Mouse (Mus musculus): ENCODE results near the gene Crim1. TPM values are rescaled to one million over a fixed set of nuclear protein-coding genes. Genes with fewer than 3 reads are reported as not detected.

Crim1 gene
- total and polyA plus RNA-seq, 3 experiments: 14.1 to 72.8 (median 21.9) TPM

GRCm38 (mm10) chr17:78271731-78272130, 71.7 kb downstream of the Crim1 start:
- TF ChIP-seq SIN3A (IDR thresholded peaks at IDR 0.05; ENCODE audit: low read length): no peak
- no peak for TF ChIP-seq ELF1 (IDR thresholded peaks at IDR 0.05; ENCODE audit: low read depth, low read length)
- no peak for TF ChIP-seq POLR2A (IDR thresholded peaks at IDR 0.05; ENCODE audit: low read depth, low read length)
- no peak for TF ChIP-seq MYC (IDR thresholded peaks at IDR 0.05; ENCODE audit: low read depth, low read length)
- no peak for TF ChIP-seq RCOR1 (conservative IDR thresholded peaks at IDR 0.05; ENCODE audit: low read depth, low read length)
- TF ChIP-seq ZKSCAN1 (IDR thresholded peaks at IDR 0.05; ENCODE audit: borderline replicate concordance, low read depth, low read length): no peak
- TF ChIP-seq MAX (IDR thresholded peaks at IDR 0.05; ENCODE audit: low read length): no peak
- no peak for TF ChIP-seq ETS1 (conservative IDR thresholded peaks at IDR 0.05; ENCODE audit: low read depth, low read length)
- no peak for TF ChIP-seq JUND (conservative IDR thresholded peaks at IDR 0.05; ENCODE audit: low read depth, low read length)
- Histone ChIP-seq H3K4me3 (replicated peaks in 1 of 3; ENCODE audit: low read depth in 2 of 3, low read length in 2 of 3, poor library complexity in 1 of 3) (no peak overlapping the region), H3K27me3 (replicated peaks) (no peaks in the 10 kb centered on the region), H3K9me3 (replicated peaks; ENCODE audit: low read length) (no peaks in the 10 kb centered on the region), H3K27ac (ENCODE audit: insufficient read depth, low read depth) (peak overlapping the region; percentile 74), H3K4me2 (ENCODE audit: insufficient read depth, low read depth, poor library complexity, severe bottlenecking) (peak overlapping the region; percentile 23), H3K9ac (ENCODE audit: insufficient read depth, low read depth) (peak overlapping the region; percentile 52), H3K4me1 (ENCODE audit: control insufficient read depth in 1 of 2, insufficient read depth in 2 of 2) (peaks cover 25 to 74% of the 10 kb centered on the region in 2 experiments), H3K36me3 (replicated peaks in 1 of 2; ENCODE audit: control insufficient read depth in 1 of 2, insufficient read depth in 1 of 2, low read length in 1 of 2) (peaks cover 0 to 42% of the 10 kb centered on the region in 2 experiments), H3K79me2 (replicated peaks; ENCODE audit: control insufficient read depth, extremely low read depth, insufficient read depth, poor library complexity, severe bottlenecking) (peaks cover 43% of the 10 kb centered on the region)
- DNase-seq (ENCODE audit: extremely low read depth): no peak
- dilution Hi-C loops (cut with MboI; ENCODE audit: extremely low pct_ligation_motif_present, extremely low pct_unique_long_range_greater_than_20kb, low sequenced_read_pairs) (no loop called here), in situ Hi-C loops (cut with MboI; ENCODE audit: low pct_ligation_motif_present, low pct_unique_long_range_greater_than_20kb, low sequenced_read_pairs) (no loop called here)

DNA sequence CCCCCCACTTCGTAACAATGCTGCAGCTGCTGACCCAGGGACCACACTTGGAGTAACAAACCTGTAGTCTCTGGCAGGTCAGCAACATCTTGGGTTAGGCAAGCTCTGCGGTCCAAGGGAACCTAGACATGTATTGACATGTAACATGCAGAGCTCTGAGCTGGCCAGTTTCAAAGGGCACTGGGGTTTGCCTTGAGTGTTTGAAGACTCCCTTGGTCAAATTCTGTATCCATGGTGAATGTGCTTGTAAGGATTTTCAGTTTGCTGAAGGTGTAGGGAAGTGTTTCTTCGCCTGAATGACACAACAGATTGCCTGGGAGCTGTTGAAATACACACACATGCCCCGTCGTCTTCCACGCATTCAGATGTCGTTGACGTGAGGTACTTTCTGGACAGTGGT, 72.1 kb downstream of the Crim1 start:
- Histone ChIP-seq H3K9ac (ENCODE audit: insufficient read depth, low read depth) (peak overlapping the region; percentile 52), H3K4me2 (ENCODE audit: insufficient read depth, low read depth, poor library complexity, severe bottlenecking) (peak overlapping the region; percentile 23), H3K27me3 (replicated peaks) (no peaks in the 10 kb centered on the region), H3K9me3 (replicated peaks; ENCODE audit: low read length) (no peaks in the 10 kb centered on the region), H3K4me1 (ENCODE audit: control insufficient read depth in 1 of 2, insufficient read depth in 2 of 2) (peaks cover 25 to 74% of the 10 kb centered on the region in 2 experiments), H3K27ac (ENCODE audit: insufficient read depth, low read depth) (peak overlapping the region; percentile 74), H3K36me3 (replicated peaks in 1 of 2; ENCODE audit: control insufficient read depth in 1 of 2, insufficient read depth in 1 of 2, low read length in 1 of 2) (peaks cover 0 to 41% of the 10 kb centered on the region in 2 experiments), H3K79me2 (replicated peaks; ENCODE audit: control insufficient read depth, extremely low read depth, insufficient read depth, poor library complexity, severe bottlenecking) (peaks cover 43% of the 10 kb centered on the region), H3K4me3 (replicated peaks in 1 of 3; ENCODE audit: low read depth in 2 of 3, low read length in 2 of 3, poor library complexity in 1 of 3) (no peak overlapping the region)
- dilution Hi-C loops (cut with MboI; ENCODE audit: extremely low pct_ligation_motif_present, extremely low pct_unique_long_range_greater_than_20kb, low sequenced_read_pairs): no loop called here
- in situ Hi-C loops (cut with MboI; ENCODE audit: low pct_ligation_motif_present, low pct_unique_long_range_greater_than_20kb, low sequenced_read_pairs): no loop called here
- DNase-seq (ENCODE audit: extremely low read depth): no peak
- TF ChIP-seq GABPA (IDR thresholded peaks at IDR 0.05; ENCODE audit: insufficient replicate concordance, low read depth, low read length) (no peak), ELF1 (IDR thresholded peaks at IDR 0.05; ENCODE audit: low read depth, low read length) (no peak), TCF12 (IDR thresholded peaks at IDR 0.05; ENCODE audit: low read depth, low read length) (peak; percentile 12; the same call in 1 of the 2 replicates), ZC3H11A (IDR thresholded peaks at IDR 0.05; ENCODE audit: low read depth, low read length) (no peak), IRF4 (IDR thresholded peaks at IDR 0.05; ENCODE audit: low read depth, low read length) (no peak), POLR2AphosphoS2 (IDR thresholded peaks at IDR 0.05; ENCODE audit: low read depth, low read length) (no peak), BHLHE40 (IDR thresholded peaks at IDR 0.05; ENCODE audit: low read depth, low read length) (0 out of 2 replicates have a peak, but pooled peaks have one; percentile 7), NELFE (IDR thresholded peaks at IDR 0.05; ENCODE audit: low read depth, low read length) (no peak), MAZ (IDR thresholded peaks at IDR 0.05; ENCODE audit: low read depth, low read length) (no peak), JUND (conservative IDR thresholded peaks at IDR 0.05; ENCODE audit: low read depth, low read length) (no peak), ETS1 (conservative IDR thresholded peaks at IDR 0.05; ENCODE audit: low read depth, low read length) (no peak; the same call in 1 of the 2 replicates), ZNF384 (IDR thresholded peaks at IDR 0.05; ENCODE audit: low read depth, low read length) (no peak), MYC (IDR thresholded peaks at IDR 0.05; ENCODE audit: low read depth, low read length) (no peak), MAFK (IDR thresholded peaks at IDR 0.05; ENCODE audit: insufficient replicate concordance, low read length) (no peak), JUN (IDR thresholded peaks at IDR 0.05; ENCODE audit: insufficient read depth, low read depth, low read length) (no peak), USF1 (IDR thresholded peaks at IDR 0.05; ENCODE audit: low read depth, low read length) (no peak), USF2 (conservative IDR thresholded peaks at IDR 0.05; ENCODE audit: low read depth, low read length) (no peak), CHD2 (IDR thresholded peaks at IDR 0.05; ENCODE audit: low read length) (no peak), ZKSCAN1 (IDR thresholded peaks at IDR 0.05; ENCODE audit: borderline replicate concordance, low read depth, low read length) (no peak), MEF2A (IDR thresholded peaks at IDR 0.05; ENCODE audit: borderline replicate concordance, low read depth, low read length) (no peak), SIN3A (IDR thresholded peaks at IDR 0.05; ENCODE audit: low read length) (0 out of 2 replicates have a peak, but pooled peaks have one; percentile 28), HCFC1 (IDR thresholded peaks at IDR 0.05; ENCODE audit: low read depth, low read length) (no peak), MAX (IDR thresholded peaks at IDR 0.05; ENCODE audit: low read length) (peak; percentile 20; the same call in 1 of the 2 replicates), EP300 (IDR thresholded peaks at IDR 0.05; ENCODE audit: low read length) (peak; percentile 15; the same call in 1 of the 2 replicates), CTCF (conservative IDR thresholded peaks at IDR 0.05 in 1 of 2, IDR thresholded peaks at IDR 0.05 in 1 of 2; ENCODE audit: low read depth in 2 of 2, low read length in 2 of 2) (no peak), CHD1 (IDR thresholded peaks at IDR 0.05; ENCODE audit: low read depth, low read length) (0 out of 2 replicates have a peak, but pooled peaks have one; percentile 73), NRF1 (IDR thresholded peaks at IDR 0.05; ENCODE audit: low read depth, low read length) (no peak), E2F4 (IDR thresholded peaks at IDR 0.05; ENCODE audit: insufficient replicate concordance, low read depth, low read length) (no peak), RAD21 (IDR thresholded peaks at IDR 0.05; ENCODE audit: low read depth, low read length) (no peak), RCOR1 (conservative IDR thresholded peaks at IDR 0.05; ENCODE audit: low read depth, low read length) (no peak)

All from CH12.LX (cell line).